Mouse (Mus musculus) MEL (cell line): ENCODE results near the gene Pgam5. TPM values are rescaled to one million over a fixed set of nuclear protein-coding genes. Genes with fewer than 3 reads are reported as not detected.

Experiments used
- DNase-seq: peaks from one replicate; pipeline ENCODE4 v3.0.0; 2011; ENCODE audit warnings: low read depth, low spot score
- H3K27ac ChIP-seq: 2 replicates; pipeline ENCODE4 v1.5.1; 2012; ENCODE audit warnings: low read depth, mild to moderate bottlenecking, control low read depth, low read length, moderate library complexity; ENCODE audit not compliant: control insufficient read depth
- H3K27me3 ChIP-seq, 2 experiments: fragments of 150-350 bp in 1 of 2; sonication (generic) in 1 of 2; 2 replicates each; pipeline ENCODE4 v1.6.1; 2012; ENCODE audit warnings: low read length in 2 of 2, mild to moderate bottlenecking in 2 of 2, improper control_type of control experiment in 1 of 2, moderate library complexity in 1 of 2; ENCODE audit not compliant: insufficient read depth in 2 of 2, control insufficient read depth in 1 of 2
- H3K36me3 ChIP-seq, 2 experiments: 2 replicates each; pipeline ENCODE4 v1.6.1; 2012 to 2014; ENCODE audit warnings: low read length in 2 of 2, improper control_type of control experiment in 1 of 2, inconsistent platforms in 1 of 2, mild to moderate bottlenecking in 1 of 2; ENCODE audit not compliant: insufficient read depth in 2 of 2, control insufficient read depth in 1 of 2
- H3K4me1 ChIP-seq, 2 experiments: fragments of 150-350 bp in 1 of 2; sonication (generic) in 1 of 2; 2 replicates each; pipeline ENCODE4 v1.6.1; 2012; ENCODE audit warnings: low read length in 2 of 2, improper control_type of control experiment in 1 of 2, mild to moderate bottlenecking in 1 of 2; ENCODE audit not compliant: insufficient read depth in 2 of 2, control insufficient read depth in 1 of 2
- H3K4me3 ChIP-seq, 2 experiments: fragments of 150-350 bp in 1 of 2; sonication (generic) in 1 of 2; 2 replicates each; pipeline ENCODE4 v1.5.1; 2012; ENCODE audit warnings: low read depth in 2 of 2, low read length in 2 of 2, mild to moderate bottlenecking in 2 of 2, moderate library complexity in 2 of 2, control low read depth in 1 of 2, improper control_type of control experiment in 1 of 2; ENCODE audit not compliant: control insufficient read depth in 1 of 2, insufficient read depth in 1 of 2
- H3K79me2 ChIP-seq: 2 replicates; pipeline ENCODE4 v1.6.1; 2012; ENCODE audit warnings: mild to moderate bottlenecking, low read length, moderate library complexity; ENCODE audit not compliant: control insufficient read depth, poor library complexity, insufficient read depth
- H3K9ac ChIP-seq: 2 replicates; pipeline ENCODE4 v1.6.1; 2012; ENCODE audit warnings: low read depth, mild to moderate bottlenecking, control low read depth, low read length, moderate library complexity; ENCODE audit not compliant: control insufficient read depth, poor library complexity, severe bottlenecking
- H3K9me3 ChIP-seq: fragments of 150-350 bp; sonication (generic); replicated peaks from 2 replicates; pipeline ENCODE4 v1.6.1; 2012; ENCODE audit warnings: mild to moderate bottlenecking, low read length, improper control_type of control experiment, moderate library complexity; ENCODE audit not compliant: insufficient read depth
- CHD1 ChIP-seq: IDR thresholded peaks from 2 replicates; pipeline ENCODE4 v1.6.1; 2012; ENCODE audit warnings: low read depth, mild to moderate bottlenecking, inconsistent platforms, low read length, improper control_type of control experiment
- CTCF ChIP-seq, 3 experiments: IDR thresholded peaks in 2 of 3; conservative IDR thresholded peaks in 1 of 3; 2 replicates each; pipeline ENCODE4 v1.5.1; 2011 to 2012; ENCODE audit warnings: low read length in 3 of 3, low read depth in 2 of 3, mild to moderate bottlenecking in 2 of 3, improper control_type of control experiment in 1 of 3, inconsistent platforms in 1 of 3, mixed read lengths in 1 of 3, moderate library complexity in 1 of 3; ENCODE audit not compliant: control insufficient read depth in 1 of 3, insufficient read depth in 1 of 3, poor library complexity in 1 of 3, severe bottlenecking in 1 of 3
- EP300 ChIP-seq, 2 experiments: IDR thresholded peaks; 2 replicates each; pipeline ENCODE4 v1.6.1; 2011; ENCODE audit warnings: improper control_type of control experiment in 2 of 2, low read length in 2 of 2, low read depth in 1 of 2, mild to moderate bottlenecking in 1 of 2
- ETS1 ChIP-seq: IDR thresholded peaks from 2 replicates; pipeline ENCODE4 v1.6.1; 2012; ENCODE audit warnings: low read depth, mild to moderate bottlenecking, inconsistent platforms, low read length, improper control_type of control experiment, moderate library complexity
- GABPA ChIP-seq: IDR thresholded peaks from 2 replicates; pipeline ENCODE4 v1.6.1; 2012; ENCODE audit warnings: low read depth, mild to moderate bottlenecking, inconsistent platforms, low read length, improper control_type of control experiment, moderate library complexity
- HCFC1 ChIP-seq: IDR thresholded peaks from 2 replicates; pipeline ENCODE4 v1.6.1; 2012; ENCODE audit warnings: low read depth, mild to moderate bottlenecking, inconsistent platforms, low read length, improper control_type of control experiment, moderate library complexity
- MAX ChIP-seq: IDR thresholded peaks from 2 replicates; pipeline ENCODE4 v1.6.1; 2011; ENCODE audit warnings: low read length, improper control_type of control experiment
- MAZ ChIP-seq: IDR thresholded peaks from 2 replicates; pipeline ENCODE4 v1.6.1; 2012; ENCODE audit warnings: low read depth, mild to moderate bottlenecking, inconsistent platforms, low read length, improper control_type of control experiment
- MYB ChIP-seq: IDR thresholded peaks from 2 replicates; pipeline ENCODE4 v1.6.1; 2011; ENCODE audit warnings: mild to moderate bottlenecking, low read depth, low read length, improper control_type of control experiment
- NRF1 ChIP-seq: IDR thresholded peaks from 2 replicates; pipeline ENCODE4 v1.6.1; 2014; ENCODE audit warnings: low read depth, mild to moderate bottlenecking, inconsistent platforms, low read length, improper control_type of control experiment, moderate library complexity; ENCODE audit not compliant: poor library complexity, insufficient read depth, severe bottlenecking
- POLR2AphosphoS5 ChIP-seq: IDR thresholded peaks from 2 replicates; pipeline ENCODE4 v1.6.1; 2012; ENCODE audit warnings: low read depth, borderline replicate concordance, mild to moderate bottlenecking, inconsistent platforms, low read length, moderate library complexity, mixed read lengths
- RCOR1 ChIP-seq: IDR thresholded peaks from 2 replicates; pipeline ENCODE4 v1.6.1; 2012; ENCODE audit warnings: low read depth, mild to moderate bottlenecking, inconsistent platforms, low read length, improper control_type of control experiment
- SIN3A ChIP-seq: IDR thresholded peaks from 2 replicates; pipeline ENCODE4 v1.6.1; 2012; ENCODE audit warnings: low read length, improper control_type of control experiment, inconsistent platforms
- SMC3 ChIP-seq: IDR thresholded peaks from 2 replicates; pipeline ENCODE4 v1.6.1; 2011; ENCODE audit warnings: low read depth, low read length, improper control_type of control experiment
- TAL1 ChIP-seq: IDR thresholded peaks from 2 replicates; pipeline ENCODE4 v1.6.1; 2012; ENCODE audit warnings: mild to moderate bottlenecking, inconsistent platforms, low read length, moderate library complexity, mixed read lengths
- USF1 ChIP-seq: IDR thresholded peaks from 2 replicates; pipeline ENCODE4 v1.6.1; 2014; ENCODE audit warnings: low read depth, mild to moderate bottlenecking, inconsistent platforms, low read length, improper control_type of control experiment, moderate library complexity
- ZC3H11A ChIP-seq: IDR thresholded peaks from 2 replicates; pipeline ENCODE4 v1.6.1; 2012; ENCODE audit warnings: low read depth, mild to moderate bottlenecking, inconsistent platforms, low read length, improper control_type of control experiment
- ZKSCAN1 ChIP-seq: IDR thresholded peaks from 2 replicates; pipeline ENCODE4 v1.6.1; 2012; ENCODE audit warnings: low read depth, mild to moderate bottlenecking, inconsistent platforms, low read length, improper control_type of control experiment, moderate library complexity
- ZMIZ1 ChIP-seq: IDR thresholded peaks from 2 replicates; pipeline ENCODE4 v1.6.1; 2012; ENCODE audit warnings: low read depth, mild to moderate bottlenecking, inconsistent platforms, low read length, improper control_type of control experiment, moderate library complexity
- polyA plus RNA-seq, 2 experiments: library from polyadenylated mRNA; stranded (reverse) in 1 of 2; unstranded in 1 of 2; fragments of >175 nt in 1 of 2; fragments of >200 nt in 1 of 2; gene quantifications; 2 replicates each; pipeline versions ENCODE4 v1.2.1 to v1.2.4; 2012; ENCODE audit warnings: low replicate concordance in 2 of 2, low read depth in 1 of 2; ENCODE audit not compliant: insufficient read length in 2 of 2, insufficient read depth in 1 of 2, missing spikeins in 1 of 2
- total RNA-seq: library from RNA; depleted of rRNA; stranded (reverse); fragments of 300-350 nt; gene quantifications from 2 replicates; pipeline ENCODE4 v1.2.3, GENCODE M21; 2012

The Pgam5 gene
- total and polyA plus RNA-seq, 3 experiments, result 95.8 to 115 TPM; not detected in 1

DNA sequence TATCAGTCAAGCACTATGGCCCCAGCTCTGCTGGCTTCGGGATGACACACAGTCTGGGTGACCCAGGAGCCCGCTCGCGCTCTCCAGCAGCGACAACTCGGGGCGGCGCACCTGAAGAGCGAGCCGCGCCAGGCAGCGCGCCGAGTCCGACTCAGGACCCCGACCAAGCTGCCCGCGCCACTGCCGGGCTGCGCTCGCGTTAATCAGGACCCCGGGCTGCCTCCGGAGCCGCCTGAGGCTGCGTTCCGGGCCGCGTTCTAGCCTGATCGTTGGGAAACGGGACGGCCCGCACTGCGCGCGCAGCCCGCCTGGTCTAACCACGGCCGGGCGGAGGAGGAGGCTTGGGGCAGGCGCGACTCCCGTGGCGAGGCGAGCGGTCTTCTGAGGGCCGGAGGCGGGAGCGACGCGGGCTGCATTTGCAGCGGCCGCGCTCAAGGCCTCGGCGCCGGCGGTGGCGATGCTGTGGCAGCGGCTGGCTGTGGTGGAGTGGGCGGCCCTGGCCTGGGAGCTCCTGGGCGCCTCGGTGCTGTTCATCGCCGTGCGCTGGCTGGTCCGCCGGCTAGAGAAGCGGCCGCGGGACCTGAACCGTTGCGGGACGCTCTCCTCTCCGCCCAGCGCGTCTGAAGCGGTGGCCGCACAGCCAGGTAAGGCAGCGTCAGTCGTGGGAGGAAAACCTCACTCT is 38.8 kb downstream of the Pgam5 start, which contains the start of gene Ankle2 (continued):
- no peak for TF ChIP-seq TAL1
- no peak for TF ChIP-seq POLR2AphosphoS5
- TF ChIP-seq EP300 (IDR thresholded peaks at IDR 0.05; ENCODE audit: low read depth in 1 of 2, low read length in 2 of 2), result no peak
- no peak for TF ChIP-seq SMC3
- no peak; the same call in 1 of the 2 replicates for TF ChIP-seq GABPA
- peak; percentile 96 for TF ChIP-seq SIN3A
- peak; percentile 70 for TF ChIP-seq NRF1
- TF ChIP-seq ZKSCAN1, result no peak
- peak; percentile 39; the same call in 1 of the 2 replicates for TF ChIP-seq ETS1
- TF ChIP-seq MAZ, result no peak

DNA sequence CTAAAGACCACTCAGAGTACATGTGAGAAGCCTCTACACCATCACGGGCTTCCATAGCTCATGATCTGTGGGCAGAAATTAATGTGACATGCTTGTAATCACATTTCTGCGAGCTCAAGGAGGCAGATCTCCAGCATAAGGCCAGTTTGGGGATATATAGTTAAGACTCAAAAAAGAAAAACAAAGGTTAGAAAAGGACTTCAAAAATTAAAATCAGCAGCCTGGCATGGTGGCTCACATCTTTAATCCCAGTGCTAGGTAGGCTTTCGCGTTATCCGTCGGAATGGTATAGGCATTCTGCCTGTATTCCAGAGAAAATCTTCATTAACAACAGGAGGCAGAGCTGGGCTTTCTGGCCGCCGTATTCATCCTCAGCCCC is 39.3 kb downstream of the Pgam5 start:
- H3K9ac ChIP-seq, result peak overlapping the region; percentile 100
- peaks cover 5 to 21% of the 10 kb centered on the region in 2 experiments for H3K36me3 ChIP-seq
- TF ChIP-seq RCOR1, result no peak
- no peak for TF ChIP-seq MAX
- TF ChIP-seq MYB, result no peak
- TF ChIP-seq ZC3H11A, result no peak
- TF ChIP-seq ZKSCAN1, result no peak
- no peak for TF ChIP-seq ZMIZ1
- no peak for TF ChIP-seq MAZ
- TF ChIP-seq HCFC1, result no peak
- TF ChIP-seq SIN3A, result no peak
- TF ChIP-seq CHD1, result no peak
- TF ChIP-seq USF1, result no peak
- no peak for TF ChIP-seq EP300 (IDR thresholded peaks at IDR 0.05; ENCODE audit: low read depth in 1 of 2, low read length in 2 of 2)
- TF ChIP-seq CTCF (IDR thresholded peaks at IDR 0.05 in 2 of 3, conservative IDR thresholded peaks at IDR 0.05 in 1 of 3; ENCODE audit: control insufficient read depth in 1 of 3, insufficient read depth in 1 of 3, low read depth in 2 of 3, low read length in 3 of 3, poor library complexity in 1 of 3, severe bottlenecking in 1 of 3), result no peak
- TF ChIP-seq, all 39 proteins: peak for 0
- peak overlapping the region; percentile 92 for H3K27ac ChIP-seq
- no peaks in the 10 kb centered on the region for H3K27me3 ChIP-seq
- peaks cover 6 to 12% of the 10 kb centered on the region in 2 experiments for H3K4me1 ChIP-seq
- H3K79me2 ChIP-seq, result peaks cover 29% of the 10 kb centered on the region
- H3K9me3 ChIP-seq, result no peaks in the 10 kb centered on the region
- DNase-seq, result peak; percentile 53
- H3K4me3 ChIP-seq, result peak overlapping the region; percentile 86 to 100
